Mouse (Mus musculus) kidney, postnatal 4 days (tissue): ENCODE results near the gene Olfr836.
"Not testable (repeated sequence)": the region's sequence is repeated elsewhere in the genome, so short reads cannot be mapped to it uniquely, and the experiment has no call there.

Source experiments
- DNase-seq, 2 experiments: peaks; one replicate each; pipeline ENCODE4 v3.0.0; 2021; ENCODE audit warnings: mixed read lengths in 2 of 2

Gene Olfr836

GRCm38 (mm10) chr9:19120082-19120481 is at the start of gene Olfr836:
Gene Olfr836, plus strand, starts transcription at chr9:19120382.
- DNase-seq = no peak

GRCm38 (mm10) chr9:19084986-19085385 is 35.2 kb upstream of the Olfr836 start:
- no peak for DNase-seq

GRCm38 (mm10) chr9:19092889-19093753 is 27.1 kb upstream of the Olfr836 start:
- not testable (repeated sequence) for DNase-seq

- DNase-seq = no peak
These were observed 22.9 kb upstream of the Olfr836 start for GRCm38 (mm10) chr9:19097286-19097685.

GRCm38 (mm10) chr9:19136017-19136416 is 15.8 kb downstream of the Olfr836 start, which contains the start of gene Olfr837:
Gene Olfr837, plus strand, starts transcription at chr9:19136317.
- DNase-seq = no peak
